Mouse (Mus musculus) small intestine, adult 2 months (tissue): Measurements from ENCODE around the gene Catsperz.

Experiments
- CTCF ChIP-seq: fragments of 200-500 bp; IDR thresholded peaks from 2 replicates; pipeline ENCODE4 v1.5.1; 2012; ENCODE audit warnings: low read depth, mild to moderate bottlenecking, control low read depth, inconsistent platforms, low read length, moderate library complexity, mixed read lengths; ENCODE audit not compliant: insufficient replicate concordance, insufficient read length; ENCODE audit errors: extremely low read depth
- POLR2A ChIP-seq: fragments of 200-500 bp; IDR thresholded peaks from 2 replicates; pipeline ENCODE4 v1.6.1; 2012; ENCODE audit warnings: low read depth, mild to moderate bottlenecking, control low read depth, inconsistent platforms, low read length, moderate library complexity

DNA sequence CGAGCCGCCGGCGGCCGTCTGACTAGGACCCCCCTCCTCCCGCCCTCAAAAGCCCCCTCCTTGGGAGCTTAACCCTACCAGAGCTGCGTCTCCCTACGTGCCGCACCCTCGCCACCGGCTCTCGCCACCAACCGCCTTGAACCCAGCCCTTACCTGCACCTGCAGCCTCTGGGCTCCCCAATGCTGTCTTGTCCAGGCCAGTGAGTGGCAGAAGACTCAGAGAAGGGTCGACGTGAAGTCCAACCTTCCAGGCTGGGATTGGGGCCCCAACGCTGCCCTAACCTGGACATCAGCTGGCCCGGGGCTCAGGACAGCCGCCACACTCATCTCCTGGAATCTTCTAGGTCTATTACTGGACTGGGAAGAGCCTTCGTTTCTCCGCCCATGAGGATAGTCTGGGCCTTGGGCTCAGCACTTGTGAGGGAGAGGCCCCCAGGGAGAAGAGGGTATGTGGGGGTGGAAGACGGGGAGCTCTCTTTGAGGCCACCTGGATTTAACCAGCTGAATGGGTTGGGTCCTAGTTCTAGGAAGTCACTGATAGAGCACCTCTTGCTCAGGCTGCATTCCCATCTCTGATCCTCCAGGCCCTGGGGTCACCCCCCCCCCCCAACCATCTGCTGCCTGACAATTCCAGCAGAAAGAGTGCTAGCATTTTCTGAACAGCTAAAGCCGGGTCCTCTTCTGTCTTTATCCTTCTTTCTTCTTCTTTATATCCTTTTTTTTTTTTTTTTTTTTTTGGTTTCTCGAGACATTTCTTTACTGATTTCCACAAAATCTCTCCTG, 9.2 kb upstream of the Catsperz start, which contains the start of gene Kcnk4:
- TF ChIP-seq CTCF (no peak), POLR2A (no peak)
